Mouse (Mus musculus) CH12.LX (cell line): ENCODE results near the gene Srgap3. TPM values are rescaled to one million over a fixed set of nuclear protein-coding genes. Genes with fewer than 3 reads are reported as not detected.

Experiments used
- DNase-seq: peaks from one replicate; pipeline ENCODE4 v3.0.0-alpha.2; 2013; ENCODE audit errors: extremely low read depth
- H3K27ac ChIP-seq: 2 replicates; pipeline ENCODE4 v1.5.1; 2012; ENCODE audit warnings: low read depth, mild to moderate bottlenecking, control low read depth, moderate library complexity; ENCODE audit not compliant: insufficient read depth
- H3K27me3 ChIP-seq: replicated peaks from 2 replicates; pipeline ENCODE3; 2012; ENCODE audit warnings: inconsistent platforms
- H3K36me3 ChIP-seq, 2 experiments: replicated peaks in 1 of 2; 2 replicates each; pipeline versions ENCODE3 to v1.6.1; 2012; ENCODE audit warnings: inconsistent platforms in 1 of 2, low read length in 1 of 2, mild to moderate bottlenecking in 1 of 2, mixed read lengths in 1 of 2, moderate library complexity in 1 of 2; ENCODE audit not compliant: control insufficient read depth in 1 of 2, insufficient read depth in 1 of 2
- H3K4me1 ChIP-seq, 2 experiments: 2 replicates each; pipeline ENCODE4 v1.6.1; 2012; ENCODE audit warnings: inconsistent platforms in 1 of 2, moderate library complexity in 1 of 2; ENCODE audit not compliant: insufficient read depth in 2 of 2, control insufficient read depth in 1 of 2
- H3K4me2 ChIP-seq: 2 replicates; pipeline ENCODE4 v1.6.1; 2012; ENCODE audit warnings: low read depth, mild to moderate bottlenecking, control low read depth; ENCODE audit not compliant: poor library complexity, insufficient read depth, severe bottlenecking
- H3K4me3 ChIP-seq, 3 experiments: fragments of 150-350 bp in 1 of 3; sonication (generic) in 1 of 3; replicated peaks in 1 of 3; 2 replicates each; pipeline versions ENCODE3 to v1.5.1; 2011 to 2012; ENCODE audit warnings: low read depth in 2 of 3, low read length in 2 of 3, mild to moderate bottlenecking in 2 of 3, moderate library complexity in 2 of 3, control low read depth in 1 of 3, improper control_type of control experiment in 1 of 3, inconsistent platforms in 1 of 3, mixed read lengths in 1 of 3; ENCODE audit not compliant: poor library complexity in 1 of 3
- H3K79me2 ChIP-seq: replicated peaks from 2 replicates; pipeline ENCODE4 v1.6.1; 2012; ENCODE audit warnings: mild to moderate bottlenecking, moderate library complexity; ENCODE audit not compliant: control insufficient read depth, poor library complexity, insufficient read depth, severe bottlenecking; ENCODE audit errors: extremely low read depth
- H3K9ac ChIP-seq: 2 replicates; pipeline ENCODE4 v1.6.1; 2012; ENCODE audit warnings: low read depth, mild to moderate bottlenecking, control low read depth, moderate library complexity; ENCODE audit not compliant: insufficient read depth
- H3K9me3 ChIP-seq: replicated peaks from 2 replicates; pipeline ENCODE3; 2012; ENCODE audit warnings: low read length, inconsistent platforms, mixed read lengths
- E2F4 ChIP-seq: IDR thresholded peaks from 2 replicates; pipeline ENCODE4 v1.6.1; 2011; ENCODE audit warnings: low read depth, low read length, improper control_type of control experiment; ENCODE audit not compliant: insufficient replicate concordance
- GABPA ChIP-seq: IDR thresholded peaks from 2 replicates; pipeline ENCODE4 v1.6.1; 2012; ENCODE audit warnings: low read depth, low read length, improper control_type of control experiment, inconsistent platforms; ENCODE audit not compliant: insufficient replicate concordance
- HCFC1 ChIP-seq: IDR thresholded peaks from 2 replicates; pipeline ENCODE4 v1.6.1; 2012; ENCODE audit warnings: low read depth, mild to moderate bottlenecking, inconsistent platforms, low read length, improper control_type of control experiment
- IRF4 ChIP-seq: IDR thresholded peaks from 2 replicates; pipeline ENCODE4 v1.6.1; 2014; ENCODE audit warnings: low read depth, mild to moderate bottlenecking, inconsistent platforms, low read length, improper control_type of control experiment
- JUN ChIP-seq: IDR thresholded peaks from 2 replicates; pipeline ENCODE4 v1.6.1; 2011; ENCODE audit warnings: low read depth, mild to moderate bottlenecking, low read length, improper control_type of control experiment, moderate library complexity; ENCODE audit not compliant: insufficient read depth
- JUND ChIP-seq: conservative IDR thresholded peaks from 2 replicates; pipeline ENCODE4 v1.6.1; 2011; ENCODE audit warnings: low read depth, low read length, improper control_type of control experiment
- KAT2A ChIP-seq: IDR thresholded peaks from 2 replicates; pipeline ENCODE4 v1.6.1; 2012; ENCODE audit warnings: low read length, improper control_type of control experiment, inconsistent platforms; ENCODE audit not compliant: insufficient replicate concordance
- MAFK ChIP-seq: IDR thresholded peaks from 2 replicates; pipeline ENCODE4 v1.6.1; 2011; ENCODE audit warnings: low read length, improper control_type of control experiment; ENCODE audit not compliant: insufficient replicate concordance
- MAX ChIP-seq: IDR thresholded peaks from 2 replicates; pipeline ENCODE4 v1.6.1; 2011; ENCODE audit warnings: low read length, improper control_type of control experiment
- MXI1 ChIP-seq: IDR thresholded peaks from 2 replicates; pipeline ENCODE4 v1.6.1; 2011; ENCODE audit warnings: mild to moderate bottlenecking, low read depth, low read length, improper control_type of control experiment
- MYC ChIP-seq: IDR thresholded peaks from 2 replicates; pipeline ENCODE4 v1.6.1; 2011; ENCODE audit warnings: low read depth, mild to moderate bottlenecking, improper control_type of control experiment, low read length
- NELFE ChIP-seq: IDR thresholded peaks from 2 replicates; pipeline ENCODE4 v1.6.1; 2011; ENCODE audit warnings: low read depth, low read length, improper control_type of control experiment
- NRF1 ChIP-seq: IDR thresholded peaks from 2 replicates; pipeline ENCODE4 v1.6.1; 2014; ENCODE audit warnings: low read depth, mild to moderate bottlenecking, inconsistent platforms, low read length, improper control_type of control experiment, moderate library complexity
- RAD21 ChIP-seq: IDR thresholded peaks from 2 replicates; pipeline ENCODE4 v1.6.1; 2011; ENCODE audit warnings: low read depth, mild to moderate bottlenecking, low read length, improper control_type of control experiment, moderate library complexity
- RCOR1 ChIP-seq: conservative IDR thresholded peaks from 2 replicates; pipeline ENCODE4 v1.6.1; 2012; ENCODE audit warnings: low read depth, mild to moderate bottlenecking, inconsistent platforms, low read length, improper control_type of control experiment
- SIN3A ChIP-seq: IDR thresholded peaks from 2 replicates; pipeline ENCODE4 v1.6.1; 2012; ENCODE audit warnings: low read length, improper control_type of control experiment, inconsistent platforms
- SMC3 ChIP-seq: IDR thresholded peaks from 2 replicates; pipeline ENCODE4 v1.6.1; 2011; ENCODE audit warnings: low read depth, low read length, improper control_type of control experiment
- TBP ChIP-seq: conservative IDR thresholded peaks from 2 replicates; pipeline ENCODE4 v1.6.1; 2011; ENCODE audit warnings: low read depth, low read length, improper control_type of control experiment
- UBTF ChIP-seq: IDR thresholded peaks from 2 replicates; pipeline ENCODE4 v1.6.1; 2012; ENCODE audit warnings: low read depth, mild to moderate bottlenecking, inconsistent platforms, low read length, improper control_type of control experiment, moderate library complexity
- USF2 ChIP-seq: conservative IDR thresholded peaks from 2 replicates; pipeline ENCODE4 v1.6.1; 2011; ENCODE audit warnings: low read depth, low read length, improper control_type of control experiment
- ZC3H11A ChIP-seq: IDR thresholded peaks from 2 replicates; pipeline ENCODE4 v1.6.1; 2012; ENCODE audit warnings: low read depth, mild to moderate bottlenecking, inconsistent platforms, low read length, improper control_type of control experiment
- ZKSCAN1 ChIP-seq: IDR thresholded peaks from 2 replicates; pipeline ENCODE4 v1.6.1; 2012; ENCODE audit warnings: low read depth, inconsistent platforms, low read length, improper control_type of control experiment, borderline replicate concordance
- ZNF384 ChIP-seq: IDR thresholded peaks from 2 replicates; pipeline ENCODE4 v1.6.1; 2012; ENCODE audit warnings: low read depth, low read length, improper control_type of control experiment, inconsistent platforms
- dilution Hi-C: fragments of 300-500 bp; cut with MboI; formaldehyde crosslinking; loops from 2 replicates; pipeline ENCODE4 v1.14.3; 2020; ENCODE audit warnings: low sequenced_read_pairs; ENCODE audit not compliant: extremely low pct_unique_long_range_greater_than_20kb, extremely low pct_ligation_motif_present
- in situ Hi-C: fragments of 300-500 bp; cut with MboI; formaldehyde crosslinking; loops from 3 replicates; pipeline ENCODE4 v1.14.3; 2019; ENCODE audit warnings: low sequenced_read_pairs, low pct_ligation_motif_present, low pct_unique_long_range_greater_than_20kb, mixed read lengths
- polyA plus RNA-seq: library from polyadenylated mRNA; unstranded; fragments of >175 nt; gene quantifications from 2 replicates; pipeline ENCODE4 v1.2.1, GENCODE M21; 2012; ENCODE audit warnings: low read depth; ENCODE audit not compliant: insufficient read length
- total RNA-seq, 2 experiments: library from RNA; depleted of rRNA; stranded (reverse); fragments of 300-350 nt in 1 of 2; fragments of >200 nt in 1 of 2; gene quantifications; 2 replicates each; pipeline ENCODE4 v1.2.3; 2012 to 2014

Srgap3 gene
- total and polyA plus RNA-seq, 3 experiments: 1.5 to 4.5 (median 2.1) TPM

DNA sequence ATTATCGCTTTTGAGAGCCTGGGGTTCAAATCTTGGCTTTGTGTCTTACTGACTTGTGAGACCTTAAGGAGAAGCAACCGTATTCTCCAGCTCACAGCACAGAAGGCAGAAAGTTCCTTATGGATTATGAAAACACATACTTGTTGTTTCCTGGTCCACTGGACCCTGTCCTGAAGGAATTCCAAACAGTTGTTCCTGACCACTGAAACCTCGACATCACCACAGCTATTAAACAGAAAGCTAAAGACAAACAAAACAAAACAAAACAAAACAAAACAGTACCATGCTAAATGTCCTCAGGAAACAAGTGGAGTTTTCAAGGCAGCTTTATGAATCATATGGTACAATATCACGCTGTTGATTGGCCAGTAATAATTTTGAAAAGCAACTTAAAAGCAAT is 48.6 kb downstream of the Srgap3 start:
- TF ChIP-seq MXI1: no peak
- no peak for TF ChIP-seq UBTF
- no peak for TF ChIP-seq E2F4
- no peak for TF ChIP-seq GABPA
- TF ChIP-seq TBP: no peak
- TF ChIP-seq NELFE: no peak
- no peak for TF ChIP-seq KAT2A
- TF ChIP-seq MAFK: no peak
- TF ChIP-seq JUN: no peak
- TF ChIP-seq MAX: no peak
- TF ChIP-seq USF2: no peak
- no peak for TF ChIP-seq NRF1
- TF ChIP-seq MYC: no peak
- TF ChIP-seq IRF4: no peak
- TF ChIP-seq RCOR1: no peak
- no peak for TF ChIP-seq SMC3
- TF ChIP-seq RAD21: no peak
- no peak for TF ChIP-seq HCFC1
- TF ChIP-seq ZNF384: no peak

DNA sequence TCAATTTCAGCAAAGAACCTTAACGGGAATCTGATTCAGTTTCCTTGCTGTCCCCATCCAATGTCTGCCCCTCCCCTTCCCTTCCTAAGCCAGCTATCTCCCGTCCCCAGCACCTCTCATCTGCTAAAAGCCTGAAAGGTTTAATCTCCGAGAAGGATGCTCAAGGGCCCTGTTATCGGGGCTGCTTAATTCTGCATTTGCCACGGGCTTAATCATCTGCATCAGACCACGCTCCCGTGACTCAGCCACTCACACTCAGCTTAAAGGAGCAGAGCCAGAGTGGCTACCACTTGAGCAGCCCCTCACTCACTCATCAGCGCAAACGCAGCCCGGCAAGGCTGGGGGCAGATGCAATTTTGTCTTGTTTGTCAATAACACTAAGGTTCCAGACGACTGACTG is 50.7 kb downstream of the Srgap3 start:
- no peak for DNase-seq
- Histone ChIP-seq H3K4me2 (no peak overlapping the region), H3K27me3 (no peaks in the 10 kb centered on the region), H3K79me2 (no peaks in the 10 kb centered on the region), H3K9ac (no peak overlapping the region), H3K4me1 (peaks cover 0 to 11% of the 10 kb centered on the region in 2 experiments; a peak in 2 of 4 replicates), H3K36me3 (peaks cover 0 to 2% of the 10 kb centered on the region in 2 experiments), H3K4me3 (no peak overlapping the region), H3K9me3 (no peaks in the 10 kb centered on the region), H3K27ac (no peak overlapping the region)
- in situ Hi-C loops: no loop called here
- no peak for TF ChIP-seq MAFK
- TF ChIP-seq JUND: no peak
- no peak for TF ChIP-seq ZC3H11A
- no peak for TF ChIP-seq SIN3A
- TF ChIP-seq ZKSCAN1: no peak
- dilution Hi-C loops: no loop called here

More for the DNA sequence above, 48.6 kb downstream of the Srgap3 start:
- Histone ChIP-seq H3K79me2 (no peaks in the 10 kb centered on the region), H3K36me3 (peaks cover 0 to 5% of the 10 kb centered on the region in 2 experiments), H3K27ac (no peak overlapping the region), H3K9me3 (no peaks in the 10 kb centered on the region), H3K4me3 (no peak overlapping the region), H3K9ac (no peak overlapping the region), H3K4me2 (no peak overlapping the region), H3K27me3 (no peaks in the 10 kb centered on the region), H3K4me1 (peaks cover 0 to 11% of the 10 kb centered on the region in 2 experiments; a peak in 2 of 4 replicates)
- dilution Hi-C loops (no loop called here), in situ Hi-C loops (no loop called here)
- DNase-seq: no peak
